Mouse (Mus musculus): ENCODE data around the gene Parp8.
A peak's percentile ranks its signal among the peaks of the same experiment; 100 is the strongest.

The Parp8 gene

DNA sequence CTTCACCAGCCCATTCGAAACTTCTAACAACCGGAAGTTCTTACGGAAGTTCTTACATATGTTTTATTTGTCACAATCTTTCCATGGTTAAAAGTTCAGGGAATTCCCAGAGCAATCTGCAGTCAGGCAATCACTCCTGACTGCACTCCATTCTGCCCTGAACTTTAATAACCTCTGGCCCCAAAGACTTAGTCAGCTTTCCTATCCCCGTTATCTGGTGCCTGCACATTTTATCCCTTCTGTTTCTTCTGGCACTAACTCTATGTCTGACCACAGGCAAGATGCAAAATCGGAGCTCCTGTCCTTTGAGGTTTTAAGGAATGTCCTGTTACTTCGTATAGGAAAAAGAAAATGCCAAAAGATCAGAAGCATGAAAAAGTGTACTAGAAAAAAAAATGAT lies 4.7 kb downstream of the Parp8 start:
- no peak for DNase-seq (ENCODE audit: low spot score in 2 of 2)

DNA sequence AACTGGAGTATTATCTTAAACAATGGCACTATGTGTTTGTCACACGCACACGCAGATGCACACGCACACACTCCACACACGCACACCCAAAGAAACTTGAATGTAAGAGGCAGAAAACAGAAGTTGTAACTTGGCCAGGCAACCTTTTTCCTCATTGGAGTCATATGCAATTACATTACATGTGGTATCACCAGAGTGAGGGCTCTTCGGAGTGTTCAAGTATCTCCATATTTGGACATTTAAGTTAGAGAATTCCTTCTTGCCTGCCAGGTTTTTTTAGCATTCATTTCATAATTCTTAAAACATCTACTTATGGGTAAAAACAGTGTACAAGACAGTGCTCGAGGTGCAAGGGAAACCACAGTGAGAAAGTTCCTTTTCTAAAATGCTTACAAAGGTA lies 6.7 kb downstream of the Parp8 start:
- DNase-seq (ENCODE audit: low spot score in 2 of 2), result no peak

GRCm38 (mm10) chr13:117013516-117013915 lies 11.8 kb downstream of the Parp8 start:
- DNase-seq (ENCODE audit: low spot score in 2 of 2), result no peak

GRCm38 (mm10) chr13:117012031-117012430 lies 13.3 kb downstream of the Parp8 start:
- no peak for DNase-seq (ENCODE audit: low spot score in 2 of 2)

DNA sequence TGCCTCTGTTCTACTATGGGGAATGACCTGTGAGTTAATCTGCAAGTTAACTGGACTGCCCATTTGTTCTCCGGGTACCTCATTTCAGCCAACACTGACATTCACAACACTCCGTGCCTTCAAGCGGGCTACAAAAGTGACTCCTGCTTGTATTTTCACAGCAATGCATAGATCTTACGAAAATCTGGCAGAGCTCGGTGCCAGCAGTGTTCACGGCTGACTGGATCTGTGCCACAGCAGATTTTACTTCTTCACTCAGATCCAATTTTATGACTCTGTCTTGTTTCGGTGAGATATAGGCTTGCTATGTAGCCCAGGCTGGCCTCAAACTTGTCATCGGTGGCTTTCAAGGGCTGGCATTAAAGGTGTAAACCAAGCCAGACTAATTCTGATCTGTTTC lies 15.2 kb downstream of the Parp8 start:
- no peak for DNase-seq (ENCODE audit: low spot score in 2 of 2)

DNA sequence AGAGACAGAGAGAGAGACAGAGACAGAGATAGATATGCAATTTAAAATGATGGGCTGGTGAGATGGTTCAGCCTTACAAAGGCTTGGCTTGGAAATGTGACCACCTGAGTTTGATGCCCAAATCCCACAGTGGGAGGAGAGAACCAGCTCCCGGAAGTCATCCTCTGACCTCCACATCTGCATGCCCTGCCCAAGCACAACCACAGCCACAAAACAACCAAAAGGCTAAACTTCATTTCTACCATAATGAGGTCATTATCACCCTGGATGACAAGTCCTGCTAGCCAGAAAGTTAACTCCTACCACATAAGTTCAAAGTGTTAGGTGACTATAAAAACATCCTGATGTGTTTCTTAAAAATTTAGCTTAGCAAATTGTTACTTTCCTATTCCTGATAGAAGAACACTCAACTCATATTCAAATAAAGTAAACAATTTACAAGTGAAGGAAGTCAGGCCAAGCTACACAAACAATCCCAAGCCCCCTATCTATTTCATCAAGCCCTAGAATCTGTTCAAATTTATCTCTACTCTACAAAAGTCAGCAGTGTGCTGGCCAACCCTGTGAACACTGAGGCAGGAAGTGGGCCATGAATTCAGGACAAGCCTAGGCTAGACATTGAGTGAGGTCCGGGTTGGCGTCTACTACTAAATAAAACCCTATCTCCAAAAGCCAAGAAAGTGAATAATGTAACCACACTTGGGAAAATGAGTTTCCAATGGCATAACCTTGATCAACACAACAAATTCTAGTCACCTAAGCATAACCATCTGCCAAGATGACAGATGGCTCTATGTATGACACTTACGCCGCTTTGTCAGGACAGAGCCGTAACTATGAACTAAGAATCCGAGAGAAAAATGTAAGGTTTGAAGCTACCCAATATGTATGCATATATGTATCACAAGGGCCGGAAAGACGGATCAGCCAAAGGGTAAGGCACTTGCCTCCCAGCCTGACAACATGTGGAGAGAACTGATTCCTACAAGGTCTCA lies 17.0 kb downstream of the Parp8 start:
- DNase-seq (ENCODE audit: low spot score in 2 of 2), result peak; percentile 39 to 63

DNA sequence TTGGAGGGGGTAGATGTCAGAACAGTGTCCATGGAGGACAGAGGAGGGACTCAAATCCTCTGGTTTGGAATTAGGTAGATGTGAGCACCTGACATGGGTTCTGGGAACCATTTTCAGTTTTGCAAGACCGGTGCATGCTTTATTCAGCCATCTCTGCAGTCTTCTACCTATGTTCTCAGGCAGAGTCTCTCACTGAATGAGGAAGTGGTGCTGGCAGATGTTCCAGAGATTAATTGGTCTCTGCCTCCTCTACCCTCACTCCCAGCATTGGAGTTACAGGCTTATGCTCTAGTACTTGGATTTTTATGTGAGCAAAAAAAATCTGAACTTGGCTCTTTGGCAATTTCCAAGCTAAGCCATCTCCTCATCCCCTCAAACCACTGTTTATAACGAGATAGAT lies 17.8 kb downstream of the Parp8 start:
- DNase-seq (ENCODE audit: low spot score in 2 of 2), result no peak

GRCm38 (mm10) chr13:117006638-117007037 lies 18.7 kb downstream of the Parp8 start:
- DNase-seq (ENCODE audit: low spot score in 2 of 2), result no peak

DNA sequence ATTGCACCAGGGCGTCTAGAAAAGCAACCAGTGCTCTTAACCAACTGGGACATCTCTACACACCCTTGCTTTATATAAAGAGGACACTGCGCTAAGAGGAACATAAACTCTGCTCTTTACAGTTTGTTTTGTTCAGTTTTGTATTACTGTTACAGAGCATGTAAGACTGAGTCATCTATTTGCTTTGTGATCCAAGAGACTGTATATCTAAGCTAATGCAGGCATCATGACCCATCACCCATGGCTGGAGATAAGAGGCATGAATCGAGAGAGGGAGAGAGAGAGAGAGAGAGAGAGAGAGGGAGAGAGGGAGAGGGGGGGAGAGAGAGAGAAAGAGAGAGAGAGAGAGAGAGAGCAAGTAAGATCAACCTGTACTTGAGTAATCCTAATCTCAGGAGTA lies 24.8 kb downstream of the Parp8 start:
- no peak for DNase-seq (ENCODE audit: low spot score in 2 of 2)

DNA sequence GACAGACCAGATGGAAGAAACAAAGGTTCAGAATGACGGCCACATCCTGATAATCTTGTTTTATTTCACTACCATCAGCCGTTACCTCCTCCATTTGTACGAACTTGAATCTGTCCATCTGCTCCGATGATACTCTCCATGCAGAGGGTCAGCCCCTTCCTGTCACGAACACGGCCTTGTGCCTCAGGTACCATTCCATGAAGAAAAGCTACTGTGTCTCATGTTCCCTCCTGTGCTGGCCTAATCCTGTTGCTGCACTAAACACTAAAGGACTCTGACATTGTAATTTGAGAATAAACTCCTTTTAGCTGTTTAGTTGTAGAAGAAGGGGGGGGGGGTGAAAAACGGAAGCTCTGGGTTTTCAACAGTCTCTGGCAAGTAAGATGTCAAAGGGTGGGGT lies 33.8 kb downstream of the Parp8 start:
- no peak for DNase-seq (ENCODE audit: low spot score in 2 of 2)

DNA sequence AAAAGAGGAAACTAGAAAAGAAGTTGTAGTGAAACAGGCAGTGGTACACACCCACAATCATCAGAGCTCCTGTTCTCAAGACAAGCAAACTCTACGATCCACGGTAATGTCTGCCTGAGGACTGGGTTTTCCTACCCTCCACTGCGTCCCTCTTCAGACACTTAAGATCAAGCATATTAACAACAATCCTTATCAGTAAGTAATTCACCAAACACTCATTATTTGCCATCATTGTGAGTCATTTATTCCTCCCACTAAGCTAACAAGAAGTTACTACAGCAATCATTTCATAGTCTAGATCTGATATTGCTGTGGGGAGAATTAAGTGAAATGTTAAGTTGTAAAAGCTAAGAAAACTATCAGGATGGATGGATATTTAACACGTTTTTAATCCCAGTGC lies 35.0 kb downstream of the Parp8 start:
- DNase-seq (ENCODE audit: low spot score in 2 of 2), result no peak

- no peak for DNase-seq (ENCODE audit: low spot score in 2 of 2)
Measured at GRCm38 (mm10) chr13:116988706-116989105, 36.6 kb downstream of the Parp8 start.

- DNase-seq (ENCODE audit: low spot score in 2 of 2), result no peak
Measured at GRCm38 (mm10) chr13:116988208-116988607, 37.1 kb downstream of the Parp8 start.

- DNase-seq (ENCODE audit: low spot score in 2 of 2), result no peak
Measured at GRCm38 (mm10) chr13:116987284-116987683, 38.1 kb downstream of the Parp8 start.

DNA sequence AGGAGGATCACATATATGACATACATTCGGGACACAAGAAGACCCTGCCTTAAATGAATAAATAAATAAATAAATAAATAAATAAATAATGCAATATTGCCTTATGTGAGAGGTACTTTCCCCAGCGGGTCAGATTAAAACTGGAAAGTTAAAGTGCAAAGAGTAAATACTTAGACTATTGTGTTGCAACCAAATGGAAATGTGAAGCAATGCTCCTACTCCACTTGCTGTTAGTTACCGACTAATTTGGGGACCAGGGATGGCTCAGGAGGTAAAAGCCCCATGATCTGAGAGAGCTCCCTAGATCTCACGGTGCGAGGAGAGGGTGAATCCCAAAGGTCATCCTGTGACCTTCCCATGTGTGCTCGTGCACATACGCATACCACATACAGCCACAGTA lies 38.7 kb downstream of the Parp8 start:
- DNase-seq (ENCODE audit: low spot score in 2 of 2), result no peak

GRCm38 (mm10) chr13:116974081-116974860 lies 51.1 kb downstream of the Parp8 start:
- no peak for DNase-seq (ENCODE audit: low spot score in 2 of 2)

GRCm38 (mm10) chr13:116973491-116973890 lies 51.8 kb downstream of the Parp8 start:
- DNase-seq (ENCODE audit: low spot score in 2 of 2), result no peak

GRCm38 (mm10) chr13:116972036-116972611 lies 53.2 kb downstream of the Parp8 start:
- DNase-seq (ENCODE audit: low spot score in 2 of 2), result no peak

GRCm38 (mm10) chr13:116970706-116971428 lies 54.5 kb downstream of the Parp8 start:
- DNase-seq (ENCODE audit: low spot score in 2 of 2), result no peak

GRCm38 (mm10) chr13:116969650-116970049 lies 55.7 kb downstream of the Parp8 start:
- no peak for DNase-seq (ENCODE audit: low spot score in 2 of 2)

GRCm38 (mm10) chr13:116968906-116969305 lies 56.4 kb downstream of the Parp8 start:
- DNase-seq (ENCODE audit: low spot score in 2 of 2), result no peak

DNA sequence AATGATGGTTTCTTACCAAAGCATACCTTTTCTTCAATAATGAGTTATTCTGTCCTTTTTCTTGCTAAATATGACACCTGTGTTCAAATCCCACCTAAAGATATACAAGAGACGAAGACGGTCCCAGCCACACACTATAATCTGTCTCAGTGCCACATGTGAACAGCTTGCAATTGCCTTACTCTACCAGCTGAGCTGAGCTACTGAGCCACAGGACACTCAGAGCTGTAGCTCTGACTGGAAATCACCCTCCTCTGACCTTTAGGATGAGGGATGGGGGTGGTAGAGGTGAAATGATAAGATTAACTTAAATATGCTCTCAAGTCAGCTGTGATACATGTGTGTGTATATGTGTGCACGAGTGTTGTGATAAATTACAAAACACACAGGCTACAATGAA lies 57.9 kb downstream of the Parp8 start:
- DNase-seq (ENCODE audit: low spot score in 2 of 2), result no peak
